Mouse (Mus musculus): ENCODE measurements around the gene Myl3.

Myl3 gene

DNA sequence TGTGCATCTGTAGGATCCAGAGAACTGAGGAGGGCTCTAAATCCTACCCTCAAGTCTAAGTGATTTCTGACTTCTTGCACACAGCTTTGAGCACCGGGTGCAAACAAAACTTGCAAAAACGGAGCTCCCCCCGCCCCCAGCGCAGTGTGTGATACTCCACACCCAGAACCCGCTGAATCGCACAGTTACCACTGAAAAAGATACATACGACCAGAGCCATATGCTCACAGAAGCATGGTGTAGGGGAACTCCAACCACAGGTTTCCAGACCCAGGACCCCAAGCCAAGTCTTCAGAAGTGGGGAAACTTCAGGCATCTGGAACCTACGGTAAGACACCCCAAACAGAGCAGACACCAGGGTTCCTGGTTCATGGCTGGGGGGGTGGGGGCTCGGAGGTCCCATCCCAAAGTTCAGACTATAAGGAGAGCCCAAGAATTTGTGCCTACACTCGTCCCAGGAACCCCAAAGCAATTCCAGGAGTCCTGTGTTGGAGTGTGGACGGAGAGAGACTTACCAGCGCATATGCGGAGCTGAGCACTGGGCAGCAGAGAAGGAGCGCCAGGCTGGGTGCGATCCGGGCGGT lies at the start of gene Myl3:
Gene Myl3, plus strand, starts transcription at position 151 of the 584 bp plus-strand sequence.
- no peak for DNase-seq (ENCODE audit: low spot score in 2 of 2)

DNA sequence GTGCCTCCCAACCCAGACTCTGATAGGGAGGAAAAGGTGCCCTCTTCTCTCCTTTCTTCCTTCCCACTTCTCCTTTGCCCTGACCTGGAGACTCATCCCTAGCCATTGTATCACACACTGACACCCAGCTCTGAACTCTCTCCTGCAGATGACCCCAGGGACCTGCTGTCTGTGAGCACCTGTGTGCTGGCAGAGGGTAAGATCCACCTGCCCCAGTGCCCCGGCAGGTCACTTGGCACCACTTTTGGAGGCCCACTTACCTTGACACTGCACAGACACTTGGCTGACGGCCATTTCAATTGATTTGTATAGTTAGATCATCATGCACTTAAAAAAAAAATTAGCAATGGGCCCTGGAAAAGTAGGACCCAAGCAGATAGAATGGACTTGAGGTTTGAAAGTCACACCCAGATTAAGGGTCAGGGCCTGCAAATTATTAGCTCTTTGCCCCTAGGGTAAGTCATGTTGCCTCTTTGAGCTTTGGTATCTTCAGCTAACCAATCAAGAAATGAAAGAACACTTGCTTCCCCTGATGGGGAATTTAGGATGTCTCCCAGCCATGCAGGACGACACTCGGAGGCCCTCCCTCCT lies 46.4 kb upstream of the Myl3 start:
- DNase-seq (ENCODE audit: low spot score in 2 of 2): no peak

DNA sequence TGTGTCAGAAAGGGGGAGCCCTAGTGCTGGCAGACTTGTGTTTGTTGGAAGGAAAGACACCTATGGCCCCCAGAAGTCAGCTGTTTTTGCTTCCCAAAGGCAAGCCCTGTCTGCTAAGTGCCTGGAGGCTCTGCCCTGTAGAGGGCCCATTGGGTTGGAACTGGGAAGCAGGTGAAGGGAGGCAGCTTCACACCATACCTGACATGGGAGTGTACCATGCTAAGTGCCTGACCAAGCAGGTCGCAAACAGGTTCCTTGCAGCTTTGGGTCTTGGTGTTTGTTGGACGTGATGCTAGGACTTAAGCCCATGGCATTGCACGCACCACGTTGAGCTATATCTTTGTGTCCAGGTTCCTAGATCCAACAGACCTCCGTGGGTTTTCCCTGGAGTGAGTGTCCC lies 45.2 kb upstream of the Myl3 start:
- no peak for DNase-seq (ENCODE audit: low spot score in 2 of 2)

DNA sequence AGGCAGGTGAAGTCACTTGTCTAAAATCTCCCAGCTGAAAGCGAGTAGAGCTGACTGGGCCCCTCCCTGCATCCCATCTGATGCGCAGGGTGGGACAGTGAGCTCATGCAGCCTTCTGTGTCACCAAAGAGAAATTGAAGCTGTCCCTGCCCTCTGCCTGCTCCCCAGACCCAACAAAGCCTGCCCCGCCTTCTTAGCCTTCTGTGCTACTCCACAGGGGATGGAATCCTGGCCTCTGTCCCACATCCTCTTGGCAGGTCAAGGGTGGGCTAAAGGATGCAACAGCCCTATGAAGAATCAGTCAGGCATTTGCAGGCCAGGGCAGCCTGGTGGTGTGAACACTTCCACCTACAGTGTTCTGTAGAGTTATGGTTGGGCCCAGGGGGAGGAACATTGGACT lies 44.2 kb upstream of the Myl3 start:
- DNase-seq (ENCODE audit: low spot score in 2 of 2): no peak

DNA sequence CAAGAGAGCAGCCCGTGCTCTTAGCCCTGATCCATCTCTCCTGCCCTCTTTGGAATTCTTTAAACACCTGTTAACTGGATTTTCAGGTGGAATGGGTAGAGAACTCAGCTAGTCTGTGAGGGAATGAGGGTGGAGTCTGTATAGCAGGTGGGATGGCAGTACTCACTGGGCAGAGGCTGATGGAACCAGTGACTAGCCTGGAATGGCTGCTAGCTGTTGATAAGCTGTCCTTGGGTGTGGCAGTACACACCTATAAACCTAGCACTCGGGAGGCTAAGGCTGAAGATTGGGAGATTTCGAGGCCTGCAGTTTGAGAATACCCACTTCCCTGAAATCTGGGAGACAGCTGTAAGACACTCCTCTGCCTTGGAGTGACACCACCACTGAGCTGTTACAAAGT lies 42.1 kb upstream of the Myl3 start:
- no peak for DNase-seq (ENCODE audit: low spot score in 2 of 2)

DNA sequence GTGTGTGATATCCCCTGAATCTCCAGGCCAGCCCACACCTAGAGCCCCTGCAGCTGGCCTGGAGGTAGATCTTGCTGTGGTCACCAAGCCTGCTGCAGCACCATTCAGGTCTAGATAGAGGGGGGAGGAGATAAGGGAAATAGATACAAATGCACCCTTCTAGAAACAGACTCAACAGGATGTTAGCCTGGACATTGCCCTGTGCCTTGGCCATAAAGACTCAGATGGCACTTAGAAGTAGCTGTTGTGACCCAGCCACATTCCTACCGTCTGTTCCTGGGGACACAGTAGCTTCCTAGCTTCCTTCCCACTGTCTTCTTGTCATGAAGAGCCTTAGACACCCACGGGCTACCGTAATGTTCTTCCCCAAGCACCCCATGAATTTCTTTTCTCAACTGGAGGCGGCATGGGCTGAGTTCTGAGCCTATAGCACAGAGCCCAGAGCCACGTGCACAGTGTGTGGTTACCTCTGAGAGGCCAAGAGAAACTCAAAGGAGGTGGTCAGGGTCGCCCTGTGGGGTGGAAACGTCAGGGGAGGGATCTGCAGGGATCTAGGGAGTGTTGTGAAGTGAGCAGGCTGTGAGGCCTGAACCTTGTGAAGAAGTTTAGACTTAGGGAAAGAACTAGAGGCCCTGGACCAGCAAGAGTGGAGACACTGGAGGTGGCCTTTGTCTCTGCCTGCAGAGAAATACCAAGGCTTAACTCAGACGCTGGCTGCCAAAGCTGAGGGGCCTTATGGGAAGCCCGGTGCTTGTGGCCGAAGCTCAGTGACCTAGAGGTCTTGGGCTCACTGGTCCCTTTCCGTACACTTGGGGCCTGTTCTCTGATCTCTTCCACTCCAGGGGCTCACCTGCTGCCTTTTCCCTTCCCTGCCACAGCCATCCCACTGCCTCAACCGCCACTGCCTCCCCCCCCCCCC lies 40.3 kb upstream of the Myl3 start:
- DNase-seq (ENCODE audit: low spot score in 2 of 2): no peak

DNA sequence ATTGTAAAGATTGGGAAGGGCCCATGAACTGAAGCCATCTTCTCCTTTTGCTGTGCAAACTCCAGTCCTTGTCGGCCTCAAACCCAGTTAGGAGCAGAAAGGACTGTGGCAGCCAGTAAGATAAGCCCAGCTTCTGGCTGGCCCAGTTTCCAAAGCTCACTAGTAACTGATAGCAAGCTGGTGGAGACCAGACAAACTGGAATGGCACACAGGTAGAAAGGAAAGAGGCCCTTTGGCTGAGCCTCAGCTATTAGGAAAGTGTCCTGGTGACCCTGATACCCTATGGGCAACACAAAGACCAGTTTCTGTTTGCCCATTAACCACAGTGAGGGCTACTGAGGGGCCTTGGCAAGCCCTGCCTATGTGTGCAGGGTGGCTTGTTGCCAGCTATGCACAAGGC lies 38.8 kb upstream of the Myl3 start:
- no peak for DNase-seq (ENCODE audit: low spot score in 2 of 2)

DNA sequence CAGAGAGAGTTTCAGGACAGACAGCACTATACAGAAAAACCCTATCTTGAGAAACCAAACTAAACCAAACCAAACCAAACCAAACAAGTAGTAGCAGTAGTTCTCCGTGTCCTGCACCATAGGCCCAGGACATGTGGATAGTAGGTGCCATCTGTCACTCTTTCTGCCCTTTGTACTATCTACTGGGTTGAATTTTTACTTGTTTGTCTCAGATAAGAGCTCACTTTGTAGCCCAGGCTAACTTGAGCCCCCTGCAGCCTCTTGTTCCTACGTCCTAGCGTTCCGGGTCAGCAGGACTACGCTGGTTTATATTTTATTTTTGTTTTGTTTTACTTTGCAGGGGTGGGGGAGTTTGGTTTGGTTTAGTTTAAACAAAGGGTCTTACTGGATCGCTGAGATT lies 37.7 kb upstream of the Myl3 start:
- DNase-seq (ENCODE audit: low spot score in 2 of 2): no peak

DNA sequence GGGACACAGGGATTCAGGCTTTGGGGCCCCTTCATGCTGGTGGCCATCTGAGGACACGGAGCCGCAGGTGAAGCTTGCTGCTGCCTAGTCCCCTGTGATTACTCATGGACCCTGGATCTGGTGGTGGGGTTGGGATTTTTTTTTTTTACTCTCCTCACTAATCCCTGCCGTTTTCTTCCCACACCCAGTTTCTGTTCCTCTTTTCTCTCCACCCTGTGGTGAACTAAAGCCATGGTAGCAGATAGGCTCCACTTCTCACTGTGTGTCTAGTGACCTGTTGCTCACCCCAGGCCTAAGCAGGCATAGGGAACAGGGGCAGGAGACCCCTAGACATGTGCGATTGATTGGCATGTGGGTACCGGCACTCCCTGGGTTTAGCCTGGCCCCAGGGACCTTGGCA lies 34.9 kb upstream of the Myl3 start:
- DNase-seq (ENCODE audit: low spot score in 2 of 2): peak; percentile 53 to 54

DNA sequence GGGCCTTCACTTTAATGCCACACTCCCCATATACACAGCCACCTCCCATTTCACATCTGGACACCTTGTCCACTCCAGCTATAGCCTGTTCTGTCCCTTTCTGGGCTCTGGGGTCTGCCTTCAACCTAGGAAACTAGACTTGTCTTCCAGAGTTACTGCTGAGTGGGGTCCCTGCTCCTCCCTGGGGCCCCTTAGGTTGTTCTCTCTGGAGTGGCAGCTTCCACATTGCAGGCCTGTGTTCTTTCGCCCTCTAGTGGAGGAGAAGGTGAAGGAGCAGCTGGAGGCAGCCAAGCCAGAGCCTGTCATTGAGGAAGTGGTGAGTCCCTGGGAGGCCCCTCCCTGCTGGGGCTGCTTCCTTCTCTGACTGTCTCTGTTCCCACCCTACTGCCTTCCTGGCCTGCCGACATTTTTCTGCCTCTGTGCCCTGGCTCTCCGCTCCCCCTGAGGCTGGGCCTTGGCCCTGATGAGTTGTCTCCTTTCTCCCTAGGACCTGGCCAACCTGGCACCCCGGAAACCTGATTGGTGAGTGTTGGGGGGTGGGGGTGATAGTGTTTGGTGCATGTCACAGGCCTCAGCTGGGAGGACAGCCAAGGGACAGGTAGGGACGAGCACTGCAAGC lies 31.9 kb upstream of the Myl3 start:
- peak; percentile 90 to 91 for DNase-seq (ENCODE audit: low spot score in 2 of 2)

DNA sequence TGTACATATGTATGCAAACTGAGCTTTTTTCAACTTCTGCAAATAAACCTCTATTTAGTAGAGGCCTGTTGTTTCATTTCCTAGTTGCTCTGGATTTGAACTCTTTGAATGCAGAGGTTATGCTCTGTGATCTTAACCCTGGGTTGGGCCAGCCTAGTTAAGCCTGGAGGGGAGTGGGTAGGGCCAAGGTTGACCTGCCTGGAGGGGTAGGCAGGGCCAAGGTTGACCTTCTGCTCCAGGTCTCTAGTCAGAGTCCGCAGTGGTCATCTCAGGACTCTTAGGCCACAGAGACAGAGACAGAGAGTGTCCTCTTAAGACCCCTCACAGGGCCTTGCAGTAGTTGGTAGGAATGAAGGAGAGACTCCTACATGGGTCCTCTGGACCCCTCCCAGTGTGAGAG lies 30.1 kb upstream of the Myl3 start:
- no peak for DNase-seq (ENCODE audit: low spot score in 2 of 2)

DNA sequence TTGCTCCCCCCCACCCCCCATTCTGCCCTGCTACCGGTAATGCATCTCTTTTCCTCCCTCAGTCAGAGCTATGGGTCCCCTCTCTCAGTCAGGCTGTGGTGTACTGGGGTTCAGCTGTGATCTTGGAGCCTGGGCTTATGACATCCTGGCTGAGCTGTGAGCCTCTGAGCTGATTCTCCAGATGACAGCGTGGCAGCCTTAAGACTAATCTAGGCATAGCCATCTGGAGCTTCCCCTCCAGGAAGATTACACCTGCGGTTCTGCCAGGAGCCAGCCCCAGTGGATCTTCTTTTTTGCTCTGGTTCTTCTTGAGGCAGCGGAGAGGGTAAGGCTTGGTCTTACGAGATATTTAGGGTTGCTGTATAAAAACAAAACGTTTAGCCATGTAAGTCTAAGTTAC lies 29.7 kb upstream of the Myl3 start:
- DNase-seq (ENCODE audit: low spot score in 2 of 2): no peak

DNA sequence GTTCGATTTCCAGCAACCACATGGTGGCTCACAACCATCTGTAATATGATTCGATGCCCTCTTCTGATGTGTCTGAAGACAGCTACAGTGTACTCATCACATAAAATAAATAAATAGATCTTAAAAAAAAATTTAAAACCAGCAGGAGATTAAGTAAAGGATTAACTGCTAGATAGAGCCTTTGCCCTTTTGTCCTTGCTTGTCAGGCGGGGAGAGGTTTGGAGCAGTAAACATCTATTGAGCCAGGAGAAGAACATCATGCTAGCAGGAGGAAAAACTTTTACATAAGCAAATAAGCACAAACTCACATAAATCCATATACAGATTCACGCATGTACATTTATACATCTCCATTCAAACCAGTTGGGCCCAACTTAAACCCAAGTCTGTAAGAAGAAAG lies 29.1 kb upstream of the Myl3 start:
- no peak for DNase-seq (ENCODE audit: low spot score in 2 of 2)

DNA sequence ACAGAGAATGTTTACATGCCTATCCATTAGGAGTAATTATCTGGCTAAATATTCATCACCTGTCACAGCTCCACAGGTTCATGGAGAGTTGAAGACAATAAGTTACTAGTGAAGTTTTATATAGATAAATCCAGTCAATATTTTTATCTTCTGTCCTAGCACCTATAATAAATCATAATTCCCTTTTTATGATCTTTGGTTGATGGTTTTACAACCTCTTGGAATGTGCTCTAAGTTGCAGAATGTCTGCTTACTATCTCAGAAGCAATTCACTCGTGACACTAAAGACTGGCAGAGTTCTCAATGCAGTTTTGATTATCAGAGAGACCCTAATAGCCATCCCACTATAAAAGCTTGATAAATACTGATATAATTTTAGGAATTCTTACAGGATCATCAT lies 28.3 kb upstream of the Myl3 start:
- DNase-seq (ENCODE audit: low spot score in 2 of 2): no peak

DNA sequence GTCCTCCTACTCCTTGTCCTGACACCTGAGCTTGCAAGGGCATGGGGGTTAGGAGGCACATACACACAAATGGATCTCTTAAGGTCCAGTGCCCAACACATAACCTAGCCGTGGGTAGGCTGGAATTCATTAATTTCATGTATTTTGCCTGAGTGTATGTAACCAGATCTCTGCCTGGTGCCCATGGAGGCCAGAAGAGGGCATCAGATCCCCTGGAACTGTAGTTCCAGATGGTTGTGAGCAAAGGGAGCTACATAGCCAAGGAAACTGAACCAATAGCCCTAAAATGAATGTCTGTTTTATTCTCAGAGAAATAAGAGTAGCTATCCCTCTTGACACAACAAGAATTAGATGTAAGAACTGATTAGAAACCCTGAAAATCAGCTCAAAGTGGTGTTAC lies 26.2 kb upstream of the Myl3 start:
- DNase-seq (ENCODE audit: low spot score in 2 of 2): no peak

DNA sequence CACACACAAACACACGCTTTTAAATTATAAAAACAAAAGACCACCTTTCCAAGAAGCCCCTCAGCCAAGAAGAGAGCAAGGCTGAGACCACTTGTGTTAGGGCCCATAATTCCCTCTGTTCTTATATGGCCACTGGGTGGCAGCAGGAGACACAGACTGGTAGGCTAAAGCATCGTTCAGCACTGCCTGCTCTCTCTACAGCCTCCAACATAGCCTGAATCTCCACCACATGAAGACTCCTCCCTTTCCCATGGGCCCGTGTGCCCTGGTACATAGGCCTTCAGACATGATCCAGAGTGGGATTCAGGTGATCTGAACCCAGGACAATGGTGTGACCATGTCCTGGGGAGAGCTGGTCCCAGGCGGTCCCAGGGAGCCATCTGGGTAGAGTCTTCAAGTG lies 24.9 kb upstream of the Myl3 start:
- DNase-seq (ENCODE audit: low spot score in 2 of 2): peak; percentile 25 to 31

DNA sequence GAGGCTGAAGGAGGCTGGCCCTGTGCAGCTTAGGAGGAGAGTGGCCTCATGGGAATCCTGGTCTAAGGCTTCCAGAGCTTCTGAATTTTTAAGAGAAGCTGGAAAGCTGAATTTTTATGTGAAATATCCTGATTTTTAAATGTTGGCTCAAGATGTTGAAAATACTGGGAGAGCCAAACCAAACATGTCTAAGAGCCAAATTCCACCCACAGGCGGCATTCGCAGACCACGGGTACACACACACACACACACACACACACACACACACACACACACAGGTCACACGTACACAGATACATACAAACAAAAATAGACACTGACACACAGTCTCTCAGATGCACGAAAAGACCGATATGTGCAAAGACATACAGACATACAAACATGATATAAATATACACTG lies 23.6 kb upstream of the Myl3 start:
- no peak for DNase-seq (ENCODE audit: low spot score in 2 of 2)

DNA sequence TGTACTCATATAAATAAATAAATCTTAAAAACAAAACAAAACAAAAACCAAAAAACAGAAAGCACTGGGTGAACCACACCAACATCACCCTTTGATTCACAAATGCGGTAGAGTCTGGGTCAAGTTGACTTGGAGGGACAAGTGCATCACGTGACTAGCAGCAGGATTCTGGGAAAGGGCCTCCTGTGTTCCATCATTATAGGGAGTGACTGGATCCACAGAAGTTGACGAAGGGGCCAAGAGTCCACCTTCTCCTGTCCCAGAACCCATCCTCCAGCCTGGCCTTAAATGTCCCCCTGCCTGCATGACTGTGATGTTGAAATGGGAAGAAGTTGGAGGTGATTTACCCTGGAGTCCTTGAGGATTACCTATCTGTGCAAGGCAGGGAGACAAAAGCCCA lies 22.9 kb upstream of the Myl3 start:
- no peak for DNase-seq (ENCODE audit: low spot score in 2 of 2)

DNA sequence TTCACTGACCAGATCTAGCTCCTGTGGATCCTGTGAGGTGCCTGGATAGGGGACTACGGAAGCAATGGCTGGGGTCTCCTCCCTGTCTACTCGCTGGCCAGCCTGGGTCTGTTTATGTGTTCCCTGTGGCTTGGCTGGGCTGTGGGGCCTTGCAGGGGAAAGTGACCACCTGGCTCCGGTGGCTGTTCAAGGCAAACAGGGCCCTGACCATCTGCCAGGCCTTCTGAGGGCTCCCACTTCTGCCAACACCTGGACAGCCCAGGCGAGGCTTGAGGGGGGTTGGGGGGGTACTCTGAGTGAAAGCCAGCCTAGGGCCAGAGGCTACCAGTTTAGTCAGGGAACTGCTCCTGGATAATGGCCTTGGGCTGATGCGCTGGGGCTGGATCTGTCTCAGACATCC lies 21.7 kb upstream of the Myl3 start:
- no peak for DNase-seq (ENCODE audit: low spot score in 2 of 2)

DNA sequence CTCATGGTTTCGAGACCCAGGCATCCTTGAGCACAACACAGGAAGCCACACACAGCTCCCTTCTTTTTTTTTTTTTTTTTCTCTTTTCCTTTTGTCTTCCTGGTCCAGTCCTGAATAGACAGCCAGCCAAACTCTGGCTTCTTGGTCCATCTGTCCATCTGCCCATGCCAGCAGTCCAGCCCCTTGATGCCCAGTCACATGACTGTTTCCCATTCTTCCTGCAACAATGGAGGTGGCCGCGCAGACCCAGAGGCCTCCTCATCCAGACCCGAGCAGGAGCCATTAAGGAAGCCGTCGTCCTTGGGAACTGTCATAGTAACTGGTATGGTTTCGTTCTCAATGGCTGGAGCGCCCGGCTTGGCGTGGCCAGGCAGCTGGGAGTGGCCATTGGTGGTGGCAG lies 19.6 kb upstream of the Myl3 start:
- no peak for DNase-seq (ENCODE audit: low spot score in 2 of 2)

DNA sequence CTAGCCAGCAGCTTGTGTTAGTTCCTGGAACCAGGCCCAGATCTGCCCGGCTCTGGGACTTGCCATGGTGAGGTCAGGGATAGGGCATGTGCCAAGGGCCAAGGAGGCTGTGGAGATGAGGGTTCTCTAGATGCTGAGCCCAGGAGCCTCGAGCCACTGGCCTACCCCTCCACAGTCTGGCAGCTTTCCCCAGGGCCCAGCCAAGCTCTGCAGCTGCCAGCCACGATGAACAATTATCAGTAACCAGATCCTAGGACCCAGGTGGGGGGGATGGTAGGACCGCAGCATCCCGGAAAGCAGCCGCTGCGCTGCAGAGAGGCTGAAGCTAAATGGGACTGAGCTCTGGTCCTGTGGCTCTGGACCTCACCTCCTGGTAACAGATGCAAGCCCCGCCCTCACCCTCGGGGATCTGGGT lies 15.9 kb upstream of the Myl3 start:
- no peak for DNase-seq (ENCODE audit: low spot score in 2 of 2)

DNA sequence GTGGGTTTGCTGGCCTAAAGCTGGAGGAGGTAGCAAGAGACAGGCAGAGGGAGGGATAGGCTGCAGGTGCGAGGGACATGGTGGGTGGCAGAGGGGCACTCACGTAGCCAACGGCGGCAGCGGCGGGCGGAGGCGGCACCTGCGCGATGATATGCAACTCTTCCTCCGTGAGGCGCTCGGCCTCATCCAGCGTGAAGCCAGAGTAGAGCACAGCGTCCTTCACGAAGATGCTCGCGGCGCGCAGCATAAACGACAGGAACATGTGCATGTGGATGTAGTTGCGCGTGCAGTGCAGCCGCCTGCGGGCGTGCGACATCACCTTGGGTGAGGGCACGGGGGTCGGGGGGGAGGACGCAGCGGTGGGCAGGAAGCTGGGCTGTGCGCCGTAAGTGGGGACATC lies 14.8 kb upstream of the Myl3 start:
- no peak for DNase-seq (ENCODE audit: low spot score in 2 of 2)

DNA sequence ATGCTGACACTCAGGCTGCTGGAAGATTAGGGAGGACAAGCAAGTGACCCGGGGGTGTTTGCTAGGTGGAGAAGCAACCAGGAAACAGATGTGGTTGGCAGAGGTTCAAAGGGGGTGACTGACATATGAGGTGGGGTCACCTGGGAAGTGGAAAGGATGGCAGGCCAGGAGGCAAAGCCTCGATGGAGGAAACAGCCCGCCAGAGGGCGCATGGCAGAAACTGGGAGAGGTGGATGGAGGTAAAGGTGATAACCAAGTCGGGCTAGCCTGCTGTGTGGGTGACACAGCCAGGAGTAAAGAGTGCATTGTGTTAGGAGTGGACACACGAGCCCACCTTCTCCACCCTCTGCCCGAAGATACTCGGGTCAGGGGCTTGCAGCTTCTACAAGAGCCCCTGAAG lies 11.8 kb upstream of the Myl3 start:
- peak; percentile 13 to 30 for DNase-seq (ENCODE audit: low spot score in 2 of 2)
